Mouse (Mus musculus): Measurements from ENCODE around the gene Ebf3. TPM values are rescaled to one million over a fixed set of nuclear protein-coding genes. Genes with fewer than 3 reads are reported as not detected.

Gene Ebf3
- total RNA-seq, 2 experiments from 2014 or later = 0.47 to 0.68 TPM

DNA sequence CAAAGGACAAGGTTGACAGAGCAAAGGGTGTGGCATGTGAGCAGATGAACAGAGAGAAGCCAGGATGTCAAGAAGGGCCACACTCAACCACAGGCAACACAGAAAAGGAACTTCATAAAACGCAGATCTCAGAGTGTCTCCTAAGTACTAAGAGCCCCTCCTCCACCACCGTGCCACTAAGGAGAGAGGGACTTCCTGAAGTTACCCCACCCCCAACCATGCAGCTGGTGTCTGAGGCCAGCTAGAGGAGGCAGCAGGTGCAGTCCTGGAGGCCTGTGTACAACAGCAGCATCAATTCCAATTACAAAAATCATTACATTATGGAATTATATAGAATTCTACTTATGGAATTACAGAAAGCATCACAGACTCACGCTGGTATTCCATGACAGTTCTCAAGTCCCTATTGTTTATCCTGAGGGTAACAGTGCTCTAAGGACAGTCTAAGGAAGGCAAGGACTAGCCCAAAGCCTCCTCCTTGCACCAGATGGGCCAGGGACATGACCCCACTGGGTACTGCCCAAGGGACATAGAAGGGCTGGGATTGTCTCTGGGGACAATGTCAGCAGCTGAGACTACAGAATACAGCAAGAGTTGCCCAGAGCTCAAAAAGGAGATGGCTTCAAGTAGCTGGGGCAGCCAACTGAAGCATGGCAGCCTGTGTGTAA lies 24.8 kb downstream of the Ebf3 start:
- no peak for DNase-seq (ENCODE audit: low spot score in 2 of 2)

DNA sequence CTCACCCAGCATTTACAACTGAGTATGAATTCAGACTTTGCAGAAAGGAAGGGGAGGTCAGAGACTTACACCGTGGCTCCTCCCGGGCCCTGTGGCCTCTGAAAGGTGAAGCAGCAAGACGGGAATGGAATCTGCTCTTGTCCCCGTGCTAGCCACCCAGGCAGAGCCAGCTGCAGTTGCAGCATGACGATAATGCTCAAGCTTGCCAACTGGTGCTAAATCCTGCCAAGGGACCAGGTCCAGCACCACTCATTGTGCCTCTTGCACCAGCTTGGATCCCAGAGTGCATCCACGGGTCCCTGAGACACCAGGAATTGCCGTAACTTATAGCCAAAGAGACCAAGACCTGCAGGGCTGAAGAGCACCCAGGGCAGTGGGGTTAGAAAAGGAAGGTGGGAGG lies 36.1 kb downstream of the Ebf3 start:
- no peak for DNase-seq (ENCODE audit: low spot score in 2 of 2)

DNA sequence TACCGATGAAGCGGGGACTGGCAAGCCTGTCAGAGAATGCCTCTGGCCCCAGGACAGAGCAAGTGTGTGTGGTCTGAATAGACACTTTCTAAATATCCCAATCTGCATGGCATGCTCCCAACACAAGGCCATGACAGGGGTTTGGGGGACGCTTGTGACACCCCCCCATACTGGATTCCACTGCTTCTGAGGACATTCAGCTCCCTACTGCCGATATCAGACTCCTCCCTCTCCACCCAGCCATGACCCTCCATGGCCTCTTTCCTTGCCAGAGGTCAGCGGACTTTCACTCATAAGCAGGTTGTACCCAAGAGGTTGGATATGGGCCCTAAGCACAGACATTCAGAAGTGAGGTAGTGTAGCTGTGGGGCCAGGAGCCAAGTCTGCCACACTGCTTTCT lies 36.5 kb downstream of the Ebf3 start:
- no peak for DNase-seq (ENCODE audit: low spot score in 2 of 2)

DNA sequence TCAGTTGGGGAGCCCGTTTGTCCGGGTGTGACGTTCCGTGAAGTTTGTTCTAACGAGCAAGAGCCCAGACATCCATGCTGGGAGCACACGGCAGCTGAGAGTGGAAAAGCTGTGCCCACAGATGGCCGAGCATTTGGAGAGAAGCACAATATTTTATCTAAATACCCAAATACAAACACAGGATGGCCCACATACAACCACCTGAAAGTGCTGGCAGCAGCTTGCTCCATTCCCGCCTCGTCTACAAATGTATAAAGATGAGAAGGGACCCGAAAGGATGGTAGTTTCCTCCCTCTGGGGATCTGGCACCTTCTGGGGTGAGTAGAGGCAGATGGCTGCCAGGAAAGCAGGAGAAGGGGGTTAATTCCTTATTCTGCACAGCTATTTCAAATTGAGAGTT lies 42.0 kb downstream of the Ebf3 start:
- peak; percentile 15 to 65 for DNase-seq (ENCODE audit: low spot score in 2 of 2)

DNA sequence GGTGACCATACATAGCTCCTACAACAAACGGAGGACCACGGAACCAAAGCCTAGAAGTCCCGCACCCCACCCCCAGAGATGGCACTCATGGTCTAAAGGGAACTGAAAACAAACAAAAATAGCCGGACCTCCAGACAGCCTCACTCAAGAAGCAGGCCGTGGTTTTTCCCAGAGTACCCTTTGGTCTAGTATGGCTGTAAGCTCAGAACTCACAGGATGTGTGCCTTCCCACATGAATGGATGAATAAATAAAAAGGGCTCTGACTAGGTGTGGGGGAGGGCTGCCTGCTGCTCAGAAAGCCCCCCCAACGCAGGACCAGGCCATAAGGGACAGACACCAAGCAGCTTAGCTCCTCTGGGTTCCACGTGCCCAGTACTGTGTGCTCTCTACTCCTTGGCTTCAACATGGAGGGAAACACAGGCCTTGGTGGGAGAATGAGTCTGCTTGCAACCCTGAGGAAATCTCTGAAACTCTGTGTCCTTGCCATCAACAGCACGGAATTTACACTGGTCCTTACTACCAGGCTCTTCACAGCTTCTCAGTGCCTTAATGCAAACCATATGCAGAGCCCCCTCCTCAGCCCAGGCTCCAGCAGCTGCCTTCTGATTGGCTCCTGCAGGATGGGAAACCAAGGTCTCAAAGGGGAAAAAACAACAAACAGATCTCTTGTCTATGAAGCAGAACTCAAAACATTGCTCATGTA lies 45.6 kb downstream of the Ebf3 start:
- DNase-seq (ENCODE audit: low spot score in 2 of 2) = no peak

DNA sequence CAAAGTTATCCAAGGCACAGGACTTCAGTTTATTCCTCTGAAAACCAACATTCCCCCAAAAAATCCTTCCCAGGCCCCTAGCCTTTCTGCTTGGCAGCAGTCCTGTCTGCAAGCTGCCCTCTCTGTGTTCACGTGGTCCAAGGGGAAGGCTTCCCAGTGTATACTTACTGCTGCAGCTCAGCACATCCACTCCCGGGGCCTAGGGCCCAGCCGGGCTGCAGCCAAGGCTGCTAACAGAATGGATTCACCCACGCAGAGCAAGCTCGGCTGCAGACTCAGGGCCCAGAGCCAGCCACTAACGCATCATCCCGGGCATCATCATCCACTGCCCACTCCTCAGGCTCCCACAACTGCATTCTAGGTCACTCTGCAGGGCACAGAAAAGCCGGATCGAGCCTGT lies 46.8 kb downstream of the Ebf3 start:
- DNase-seq (ENCODE audit: low spot score in 2 of 2) = peak in 1 of 2 experiments; percentile 4

DNA sequence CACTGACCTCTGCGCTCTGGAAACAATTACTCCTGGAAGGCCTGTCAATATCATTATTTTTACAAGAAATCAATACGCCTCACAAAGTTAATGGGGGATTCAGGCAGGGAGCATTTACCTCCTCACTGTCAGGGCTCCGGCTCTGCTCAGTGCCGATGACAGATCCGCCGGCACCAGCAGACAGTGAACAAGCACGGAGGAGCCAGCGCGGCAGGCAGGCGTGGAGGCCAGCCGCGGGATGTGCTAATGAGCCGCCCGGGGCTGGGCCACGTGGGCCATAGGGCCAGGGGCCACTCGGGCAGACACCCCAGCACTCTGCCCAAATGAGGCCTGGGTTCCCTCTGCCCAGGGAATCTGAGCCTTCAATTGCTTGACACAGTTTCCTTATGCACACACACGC lies 47.7 kb downstream of the Ebf3 start:
- no peak for DNase-seq (ENCODE audit: low spot score in 2 of 2)

DNA sequence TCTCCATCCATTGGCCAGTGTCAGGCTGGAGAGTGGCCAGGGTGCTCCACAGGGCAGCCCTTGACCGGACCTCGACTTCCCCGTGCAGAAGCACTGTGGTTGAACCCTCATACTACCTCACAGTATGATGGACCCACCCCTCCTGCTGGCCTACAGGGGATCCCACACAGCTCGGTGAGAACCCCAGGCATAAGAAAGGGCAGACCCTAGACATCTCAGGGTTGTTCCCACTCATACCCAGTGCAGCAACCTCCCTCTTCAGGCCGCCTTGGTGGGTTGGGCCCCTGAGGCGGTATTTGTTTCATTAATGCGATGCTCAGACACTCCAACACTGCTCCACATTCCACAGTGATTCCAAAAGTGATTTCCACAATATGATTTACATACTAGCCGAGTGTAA lies 51.9 kb downstream of the Ebf3 start:
- DNase-seq (ENCODE audit: low spot score in 2 of 2) = no peak

DNA sequence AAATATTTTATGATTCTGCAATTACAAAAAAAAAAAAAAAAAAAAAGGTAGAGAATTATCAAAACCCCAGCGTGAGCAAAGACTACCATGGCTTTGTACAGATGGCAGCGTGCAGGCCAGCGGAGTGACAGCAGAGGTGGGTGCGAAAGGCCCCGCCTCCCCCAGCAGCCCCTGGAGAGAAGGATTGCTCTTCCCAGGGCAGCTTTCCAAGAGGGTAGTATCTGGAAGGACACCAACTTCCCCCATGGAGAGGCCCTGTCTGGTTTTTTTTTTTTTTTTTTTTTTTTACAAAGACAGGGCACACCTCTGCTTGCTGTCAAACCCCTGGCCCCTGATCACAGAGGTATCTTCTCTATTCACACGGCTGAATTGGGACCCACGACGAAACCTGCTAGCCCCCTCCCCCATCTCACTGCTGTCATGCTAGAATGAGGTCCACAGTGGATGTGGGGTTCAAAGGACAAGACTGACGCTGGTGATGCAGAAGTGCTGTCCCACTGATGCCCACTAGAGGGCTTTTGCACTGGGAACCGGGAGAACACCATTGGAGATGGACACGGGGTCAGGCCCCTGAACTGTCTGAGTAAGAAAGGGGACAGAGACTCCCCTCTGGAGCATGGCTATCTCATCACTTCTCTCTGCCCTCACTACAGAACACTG lies 67.9 kb downstream of the Ebf3 start:
- peak in 1 of 2 experiments; percentile 34 for DNase-seq (ENCODE audit: low spot score in 2 of 2)

DNA sequence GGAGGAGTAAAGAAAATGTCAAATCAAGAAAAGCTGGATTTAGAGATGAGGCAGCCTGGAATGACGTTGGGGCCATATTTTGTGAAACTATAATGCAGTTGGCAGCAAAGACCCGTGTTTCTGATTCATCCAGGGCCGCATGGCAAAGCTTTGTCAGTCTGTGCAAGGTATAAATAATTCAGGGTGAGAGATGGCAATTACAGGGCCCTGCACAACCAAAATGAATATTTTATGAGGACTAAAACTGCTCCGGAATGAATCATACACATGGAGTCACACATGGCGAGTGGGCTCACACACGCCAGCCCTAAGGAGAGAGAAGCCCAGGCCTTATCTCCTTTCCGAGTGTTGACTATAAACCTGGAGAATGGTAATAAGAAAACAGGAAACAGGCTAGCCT lies 69.4 kb downstream of the Ebf3 start:
- peak; percentile 7 for DNase-seq (ENCODE audit: low spot score in 2 of 2)

DNA sequence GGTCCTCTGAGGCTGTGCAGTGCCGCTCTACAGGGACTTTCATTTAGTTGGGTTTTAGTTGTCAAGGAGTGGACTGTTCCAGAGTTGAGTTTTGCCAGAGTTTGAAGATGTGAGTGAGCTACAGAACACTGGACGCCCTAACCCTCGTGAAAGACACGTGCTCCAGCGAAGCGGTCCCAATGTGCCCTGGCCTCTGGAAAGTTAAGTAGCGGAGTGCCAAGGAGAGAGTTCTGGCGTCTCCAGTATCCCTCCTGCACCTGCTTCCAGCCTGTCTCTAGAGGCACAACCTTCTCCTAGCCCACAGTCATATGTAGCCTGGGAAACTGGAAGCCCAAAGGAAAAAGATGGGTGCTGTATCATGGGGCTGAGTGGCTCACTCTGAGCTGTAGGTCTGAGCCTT lies 73.8 kb downstream of the Ebf3 start:
- DNase-seq (ENCODE audit: low spot score in 2 of 2) = no peak

DNA sequence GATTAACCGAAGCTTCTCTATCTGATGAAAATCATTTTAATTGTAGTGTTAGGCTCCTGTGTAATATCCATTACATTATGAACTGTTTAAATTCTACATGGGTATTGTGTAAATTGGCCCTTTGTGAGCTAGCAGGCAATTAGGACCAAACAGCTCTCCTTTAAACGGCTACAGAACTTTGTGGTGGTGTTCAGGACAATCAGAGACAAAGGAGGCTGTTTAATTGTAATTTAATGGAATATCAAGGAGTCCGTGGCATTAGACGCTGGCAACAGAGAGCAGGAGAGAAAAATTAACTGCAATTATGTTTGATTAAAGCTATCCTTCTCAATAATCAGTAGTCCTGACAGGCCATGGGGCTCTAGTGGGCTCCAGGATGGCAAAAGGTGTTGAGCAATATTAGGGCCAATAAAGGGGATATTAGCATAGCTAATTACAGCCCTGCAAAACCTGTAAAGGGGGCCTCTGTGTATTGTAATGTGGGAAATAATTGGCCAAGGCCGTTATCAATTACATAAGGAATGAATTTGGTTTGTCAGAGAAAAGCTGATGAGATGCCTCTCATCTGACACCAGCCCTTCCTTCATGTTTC lies 74.6 kb downstream of the Ebf3 start:
- no peak for DNase-seq (ENCODE audit: low spot score in 2 of 2)

DNA sequence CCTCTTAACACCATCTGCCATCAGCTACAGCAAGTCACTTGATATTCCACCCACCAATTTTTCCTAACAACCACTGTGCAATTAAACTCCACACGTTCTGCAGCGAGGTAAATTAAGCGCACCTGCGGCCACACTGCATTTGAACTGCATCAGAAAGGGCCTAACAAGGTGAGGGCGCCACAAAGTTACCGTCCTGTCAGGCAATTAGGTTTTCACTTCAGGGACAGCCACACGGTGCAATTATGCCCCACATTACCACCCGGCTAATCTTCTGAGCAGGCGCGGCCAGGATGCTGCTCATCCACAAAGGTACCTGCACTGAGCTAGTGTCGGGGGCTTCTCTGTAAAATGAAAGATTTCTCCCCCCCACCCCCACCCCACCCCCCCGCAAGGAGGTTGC lies 76.8 kb downstream of the Ebf3 start:
- no peak for DNase-seq (ENCODE audit: low spot score in 2 of 2)

DNA sequence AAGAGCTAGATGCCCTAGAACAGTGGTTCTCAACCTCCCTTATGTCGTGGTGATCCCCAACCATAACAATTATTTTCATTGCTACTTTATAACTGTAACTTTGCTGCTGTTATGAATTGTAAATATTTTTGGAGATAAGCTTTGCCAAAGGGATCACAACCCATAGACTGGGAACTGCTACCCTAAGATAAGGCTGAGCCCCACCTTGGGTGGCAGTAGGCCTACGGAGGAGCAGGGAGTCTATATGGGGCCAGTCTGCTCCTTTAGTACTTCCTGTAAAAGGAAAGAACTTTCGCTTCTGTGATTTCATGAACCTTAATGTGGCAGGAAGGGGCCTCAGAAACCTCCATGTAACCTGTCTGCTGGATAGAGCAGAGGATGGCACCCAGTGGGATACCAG lies 90.4 kb downstream of the Ebf3 start:
- DNase-seq (ENCODE audit: low spot score in 2 of 2) = no peak

DNA sequence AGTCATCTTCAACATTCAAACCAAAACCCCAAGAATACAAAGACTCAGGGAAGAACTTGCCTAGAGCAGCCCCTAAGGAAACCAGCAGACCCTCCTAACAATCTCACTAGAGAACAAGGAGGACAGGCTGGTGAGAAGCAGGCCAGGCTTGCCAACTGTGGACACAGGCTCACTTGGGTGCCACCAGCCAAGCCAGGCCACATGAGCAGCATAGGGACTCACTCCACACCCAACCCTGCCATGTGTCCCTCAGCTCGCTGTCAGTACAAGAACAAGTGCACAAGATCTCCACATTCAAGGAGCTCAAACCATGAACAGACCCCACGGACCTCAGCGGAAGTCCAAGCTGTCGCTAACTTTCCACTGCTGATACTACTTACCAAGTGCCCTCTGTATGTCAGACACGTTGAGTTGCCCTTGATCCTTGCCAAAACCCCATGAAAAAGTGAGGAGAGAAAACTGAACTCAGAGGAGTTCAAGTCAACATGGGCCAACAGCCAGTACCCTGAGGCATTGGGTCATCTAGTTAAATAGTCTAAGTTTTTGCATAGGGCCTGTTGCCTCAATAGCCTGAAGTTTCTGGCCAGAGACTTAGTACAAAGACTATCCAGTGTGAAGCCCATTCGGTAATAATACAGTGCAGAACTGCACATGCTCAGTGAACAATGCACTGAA lies 91.3 kb downstream of the Ebf3 start:
- DNase-seq (ENCODE audit: low spot score in 2 of 2) = no peak

DNA sequence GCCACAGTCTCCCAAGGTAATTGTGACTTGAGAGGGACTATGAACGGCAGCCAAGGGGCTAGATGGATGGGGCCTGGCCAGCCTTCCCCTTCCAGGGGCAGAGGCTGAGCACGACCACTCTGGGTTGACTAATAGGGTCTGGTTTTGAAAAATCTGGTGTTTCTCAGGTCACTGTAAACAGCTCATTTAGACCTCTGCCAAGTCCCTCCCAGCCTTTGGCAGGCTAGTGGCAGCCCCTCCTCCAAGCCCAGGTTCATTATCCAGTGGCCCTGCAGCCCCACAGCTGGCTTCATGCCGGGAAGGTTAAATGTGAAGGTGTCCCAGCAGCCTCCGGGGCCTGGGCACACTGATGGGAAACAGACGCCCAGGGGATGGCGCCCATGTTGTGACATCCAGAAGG lies 92.6 kb downstream of the Ebf3 start:
- no peak for DNase-seq (ENCODE audit: low spot score in 2 of 2)

DNA sequence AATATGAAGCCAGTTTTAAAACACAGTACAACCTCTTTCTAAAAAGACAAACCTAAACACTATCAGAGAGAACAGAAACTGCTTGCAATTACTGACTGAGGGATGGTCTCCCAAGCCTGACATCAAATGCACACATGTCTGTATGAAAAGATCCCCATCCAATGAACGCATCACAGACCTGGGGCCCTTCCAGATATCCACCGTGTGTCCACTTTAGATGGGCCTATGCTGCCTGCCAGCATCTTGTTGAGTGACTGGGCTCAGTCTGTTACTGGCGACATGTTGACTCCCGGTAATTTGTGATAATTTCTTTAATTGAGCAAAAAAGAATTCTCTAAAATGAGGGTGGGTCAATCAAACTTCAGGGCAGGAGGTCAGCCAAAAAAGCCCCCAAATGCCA lies 93.8 kb downstream of the Ebf3 start:
- no peak for DNase-seq (ENCODE audit: low spot score in 2 of 2)

DNA sequence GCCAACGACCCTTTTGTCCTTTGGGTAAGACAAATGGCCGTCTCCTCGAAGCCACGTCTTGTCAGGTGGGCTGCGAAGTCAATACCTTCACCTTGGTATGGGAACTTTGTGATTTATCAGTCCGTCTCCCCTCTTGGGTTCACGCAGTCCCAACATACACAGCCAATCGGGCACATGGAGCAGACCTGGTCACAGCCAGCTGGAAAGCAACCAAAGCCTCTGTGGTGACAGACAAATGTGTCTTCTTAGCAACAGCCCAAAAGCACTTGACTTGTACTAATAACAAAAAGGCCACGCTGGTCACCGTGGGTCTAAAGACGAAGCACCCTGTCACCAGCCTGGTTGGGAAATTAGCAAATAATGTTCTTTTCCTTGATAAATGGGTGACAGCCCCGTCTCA lies 95.5 kb downstream of the Ebf3 start:
- DNase-seq (ENCODE audit: low spot score in 2 of 2) = no peak

DNA sequence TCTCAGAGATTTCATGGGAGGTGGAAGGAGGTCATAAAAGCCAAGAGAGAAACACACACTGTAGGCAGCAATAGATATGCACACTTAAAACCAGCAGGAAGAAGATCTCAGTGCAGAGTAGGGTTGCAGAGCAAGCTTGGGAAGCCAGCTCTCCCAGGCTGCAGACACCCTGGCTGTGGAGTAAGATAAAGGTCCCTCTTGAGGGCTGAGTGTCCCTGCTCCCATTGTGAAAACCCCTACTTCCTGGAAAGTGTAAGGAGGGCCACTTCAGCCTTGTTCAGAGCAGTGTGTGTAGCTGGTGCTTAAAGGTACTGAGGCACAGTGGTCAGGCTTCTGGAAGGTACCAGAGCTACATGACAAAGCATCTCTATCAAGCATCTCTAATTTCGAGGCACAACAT lies 100.8 kb downstream of the Ebf3 start:
- DNase-seq (ENCODE audit: low spot score in 2 of 2) = no peak

DNA sequence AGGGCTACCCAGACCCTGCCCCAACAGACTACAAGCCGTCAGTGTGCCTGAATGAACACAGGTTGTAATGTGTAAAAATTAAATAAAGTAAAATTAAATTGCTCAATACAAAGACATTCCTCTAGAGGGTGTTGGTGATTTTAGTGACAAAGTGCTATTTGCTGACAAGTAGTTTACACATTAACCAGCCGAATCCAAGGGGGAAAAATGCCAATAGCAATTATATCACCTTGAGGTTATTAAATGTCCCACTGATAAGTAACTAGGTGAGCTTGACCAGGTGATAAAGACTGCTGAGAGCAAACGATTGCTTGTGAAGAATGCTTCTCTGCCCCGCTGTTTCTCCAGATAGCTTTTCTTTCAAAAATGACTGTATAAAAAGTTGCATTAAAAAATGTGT lies 102.9 kb downstream of the Ebf3 start:
- no peak for DNase-seq (ENCODE audit: low spot score in 2 of 2)

DNA sequence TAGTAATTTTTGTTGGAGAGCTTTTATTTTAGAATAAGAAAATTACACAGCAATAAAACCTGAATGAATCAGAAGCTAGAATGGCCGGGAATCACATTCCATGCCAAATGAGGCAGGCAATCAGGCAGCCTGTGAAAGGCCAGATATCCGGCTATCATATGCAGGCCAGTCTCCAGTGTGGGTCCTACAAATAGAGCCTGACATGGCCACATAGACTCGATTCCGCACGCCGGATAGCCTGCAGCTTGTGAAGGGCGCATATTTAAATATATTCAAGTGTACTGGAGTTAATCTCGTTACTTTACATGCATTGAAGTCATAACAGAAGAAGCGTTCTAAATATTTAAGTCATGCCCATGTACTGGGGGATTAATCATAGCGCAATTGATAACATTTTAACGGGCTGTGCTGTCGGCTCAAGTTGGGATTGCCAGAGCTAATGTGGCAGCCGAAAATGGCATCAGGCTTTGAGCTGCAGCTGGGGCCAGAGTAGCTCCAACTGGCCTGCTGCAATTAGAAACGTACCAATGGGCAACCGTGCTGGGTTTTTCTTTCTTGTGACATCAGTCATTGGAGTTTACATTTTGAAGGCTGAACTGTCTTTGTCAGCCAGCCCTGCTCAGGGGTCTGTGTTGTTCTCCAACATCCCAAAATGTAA lies 104.4 kb downstream of the Ebf3 start:
- DNase-seq (ENCODE audit: low spot score in 2 of 2) = no peak

Data from layer of hippocampus, adult 18-20 months (tissue).